Mouse (Mus musculus) ovary, postnatal 14 days (tissue): ENCODE measurements around the gene Proser2.
"Not testable (repeated sequence)": the region's sequence is repeated elsewhere in the genome, so short reads cannot be mapped to it uniquely, and the experiment has no call there.

ENCODE experiments used
- DNase-seq: peaks from one replicate; pipeline ENCODE4 v3.0.0; 2022; ENCODE audit warnings: low spot score

Gene Proser2

DNA sequence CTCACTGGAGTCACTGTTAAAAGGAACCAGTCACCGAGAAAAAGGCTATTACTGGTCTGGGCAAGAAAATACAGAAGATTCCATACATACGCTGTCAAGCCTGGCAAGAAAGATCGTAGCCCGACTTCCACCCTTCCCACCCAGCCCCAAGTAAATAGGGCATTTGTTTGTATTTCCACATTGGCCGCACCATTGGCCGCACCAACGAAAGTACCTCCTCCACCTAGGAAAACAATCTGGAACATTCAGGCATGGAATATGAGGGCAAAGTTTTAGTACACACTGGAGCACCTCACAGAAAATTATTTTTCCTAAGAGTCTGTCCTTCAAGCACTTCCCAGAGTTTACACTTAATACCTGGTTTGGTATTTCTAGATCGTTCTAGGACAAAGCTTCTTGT is 1.1 kb downstream of the Proser2 start:
- no peak for DNase-seq

DNA sequence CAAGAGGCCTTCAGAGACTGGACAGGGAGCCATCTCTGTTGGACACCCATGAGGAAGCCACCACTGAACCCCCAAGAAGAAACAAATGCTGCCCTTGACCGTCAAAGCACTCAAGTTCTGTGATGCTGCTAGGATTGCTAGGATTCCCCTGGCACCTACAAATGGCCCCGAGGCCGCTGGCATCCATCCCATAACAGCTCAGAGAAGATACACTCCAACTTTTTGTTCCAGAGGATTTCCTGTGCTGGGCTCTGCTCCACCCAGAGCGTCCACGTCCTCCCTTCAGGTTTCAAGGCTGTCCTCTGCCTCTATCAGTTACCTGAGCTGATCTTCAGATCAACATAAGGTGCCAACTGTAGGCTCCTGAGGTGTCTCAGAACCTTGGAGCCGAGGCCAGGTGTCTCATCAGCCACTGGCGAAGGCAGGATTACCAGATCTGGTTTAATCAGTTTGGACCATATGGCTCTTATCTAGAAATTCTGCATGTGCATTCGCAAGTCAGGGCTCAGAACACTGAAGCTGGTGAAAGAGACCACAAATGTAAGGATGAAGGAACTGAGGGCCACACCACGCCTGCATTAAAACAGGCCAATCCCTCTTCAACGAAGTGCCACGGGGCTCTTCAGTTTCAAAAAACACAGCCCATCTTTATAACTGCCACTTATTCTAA is 1.7 kb downstream of the Proser2 start:
- no peak for DNase-seq

DNA sequence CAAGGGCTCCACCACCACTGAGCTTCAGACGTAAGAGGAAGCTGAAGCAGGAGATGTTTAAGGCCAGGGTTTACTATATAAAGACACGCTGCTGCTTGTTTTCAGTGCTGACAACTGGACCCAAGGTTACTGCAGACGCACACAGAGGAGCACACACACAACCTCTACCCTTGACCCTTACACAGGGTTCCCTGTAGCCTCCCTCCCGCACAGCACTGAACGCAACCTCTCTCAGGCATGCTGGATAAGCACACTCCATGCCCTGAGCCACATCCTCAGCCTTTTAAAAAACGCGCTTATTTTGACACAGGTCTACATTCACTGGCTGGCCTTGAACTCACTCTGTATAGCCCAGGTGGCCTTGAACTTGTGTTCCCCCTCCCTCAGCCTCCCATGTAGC is 7.0 kb downstream of the Proser2 start:
- DNase-seq, result no peak

DNA sequence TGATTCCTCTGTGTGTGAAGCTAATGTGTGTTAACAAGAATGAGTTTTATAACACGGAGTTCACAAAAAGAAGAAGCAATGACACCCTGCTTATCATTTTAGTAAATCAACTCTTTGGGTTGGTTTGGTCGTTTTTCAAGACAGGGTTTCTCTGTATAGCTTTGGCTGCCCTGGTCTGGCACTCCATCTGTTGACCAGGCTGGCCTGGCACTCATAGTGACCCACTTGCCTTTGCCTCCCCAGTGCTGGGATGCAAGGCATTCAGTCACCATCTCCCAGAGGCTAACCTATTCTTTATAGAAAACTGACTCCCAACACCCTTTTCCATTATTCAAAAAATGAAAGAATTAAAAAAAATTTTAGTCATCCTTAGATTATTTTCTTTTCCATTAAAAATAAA is 8.9 kb downstream of the Proser2 start:
- no peak for DNase-seq

DNA sequence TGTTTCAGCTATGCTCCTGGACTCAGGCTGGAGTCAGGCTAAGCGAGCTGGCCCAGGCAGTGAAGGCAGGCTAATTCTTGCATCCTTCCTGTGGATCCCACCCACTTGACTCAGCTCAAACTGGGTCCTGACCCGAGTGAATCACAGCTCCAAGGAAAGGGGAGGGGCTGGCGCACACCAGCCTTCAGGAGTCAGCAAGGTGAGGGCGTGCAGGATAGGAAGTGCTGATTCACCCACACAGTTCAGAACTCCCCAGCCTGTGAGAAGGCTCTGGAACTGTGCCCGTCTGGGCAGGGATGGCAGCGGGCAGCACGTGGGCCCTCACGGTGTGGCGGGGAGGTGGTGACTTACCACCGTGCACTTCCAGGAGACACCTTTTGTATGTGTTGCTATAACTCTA is 11.8 kb downstream of the Proser2 start:
- DNase-seq, result peak; percentile 32

DNA sequence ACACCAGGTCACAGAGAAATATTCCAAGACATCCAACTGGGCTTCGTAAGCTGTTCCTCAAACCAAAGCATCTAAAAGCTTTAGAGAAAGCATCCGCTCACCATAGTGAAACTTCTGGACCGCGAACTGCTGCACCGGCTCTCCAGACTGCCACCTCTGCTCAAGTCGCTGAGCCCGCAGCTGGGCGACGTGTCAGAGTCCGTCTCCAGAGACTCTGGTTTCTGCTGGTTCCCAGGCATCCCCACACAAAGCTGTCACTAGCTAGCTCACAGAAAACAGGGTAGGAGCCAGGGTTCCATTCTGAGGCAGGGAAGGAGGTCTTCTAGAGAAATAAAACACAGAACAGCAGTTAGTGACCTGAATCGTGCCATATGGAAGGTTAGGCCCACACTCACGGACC is 16.2 kb downstream of the Proser2 start:
- no peak for DNase-seq

DNA sequence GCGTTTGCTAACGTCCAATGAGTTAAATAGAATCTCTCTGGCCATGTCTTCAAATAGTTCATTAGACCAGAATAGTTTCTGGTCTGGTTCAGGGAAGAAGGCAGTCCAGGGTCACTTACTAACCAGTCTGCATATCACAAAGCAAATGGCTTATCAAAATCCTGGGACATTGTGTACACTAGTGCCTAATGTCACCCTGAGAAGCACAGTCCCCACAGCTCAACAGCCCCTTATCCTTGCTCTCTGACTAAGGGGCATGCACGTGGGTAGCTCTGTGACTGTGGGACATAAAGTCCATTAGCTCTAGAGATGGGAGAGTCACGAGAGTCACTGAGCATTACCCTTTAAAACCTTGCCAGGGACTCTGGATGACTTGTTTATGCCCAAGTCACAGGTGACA is 17.4 kb downstream of the Proser2 start:
- DNase-seq, result no peak

DNA sequence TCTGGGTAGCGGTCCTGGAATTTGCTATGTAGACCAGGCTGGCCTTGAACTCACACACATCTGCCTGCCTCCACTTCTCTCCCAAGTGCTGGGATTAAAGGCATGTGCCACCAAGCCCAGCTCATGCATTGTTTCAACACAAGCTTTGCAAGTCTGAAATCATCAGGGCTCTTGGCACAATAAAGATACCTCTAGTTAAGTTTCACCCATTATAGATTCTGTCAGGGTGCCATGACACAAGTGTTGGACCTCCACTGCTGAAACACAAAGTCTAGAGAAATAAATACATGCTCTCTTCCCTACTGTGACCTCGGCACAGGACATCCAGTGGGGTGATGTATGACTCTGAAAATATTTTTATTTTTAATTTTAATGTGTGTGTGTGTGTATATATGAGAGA is 24.6 kb downstream of the Proser2 start:
- no peak for DNase-seq

DNA sequence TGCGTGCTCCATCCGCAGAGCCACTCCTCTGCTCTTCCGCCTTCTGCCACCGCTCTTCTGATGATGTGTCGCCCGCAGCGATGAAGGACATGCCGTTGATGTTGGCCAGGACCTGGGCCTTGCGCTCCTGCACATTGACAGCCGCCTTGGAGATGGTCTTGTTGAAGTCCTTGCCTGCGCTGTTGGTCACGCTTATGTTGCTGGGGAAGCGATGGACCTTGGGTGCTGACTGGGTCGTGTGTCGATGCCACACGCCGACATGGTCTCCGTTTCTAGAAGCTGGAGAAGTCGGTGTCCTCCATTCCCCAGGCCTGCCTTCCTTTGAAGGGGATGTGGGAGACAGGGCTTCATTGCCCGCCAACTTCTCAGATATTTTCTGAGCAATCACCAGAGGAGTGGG is 29.3 kb downstream of the Proser2 start:
- no peak for DNase-seq

DNA sequence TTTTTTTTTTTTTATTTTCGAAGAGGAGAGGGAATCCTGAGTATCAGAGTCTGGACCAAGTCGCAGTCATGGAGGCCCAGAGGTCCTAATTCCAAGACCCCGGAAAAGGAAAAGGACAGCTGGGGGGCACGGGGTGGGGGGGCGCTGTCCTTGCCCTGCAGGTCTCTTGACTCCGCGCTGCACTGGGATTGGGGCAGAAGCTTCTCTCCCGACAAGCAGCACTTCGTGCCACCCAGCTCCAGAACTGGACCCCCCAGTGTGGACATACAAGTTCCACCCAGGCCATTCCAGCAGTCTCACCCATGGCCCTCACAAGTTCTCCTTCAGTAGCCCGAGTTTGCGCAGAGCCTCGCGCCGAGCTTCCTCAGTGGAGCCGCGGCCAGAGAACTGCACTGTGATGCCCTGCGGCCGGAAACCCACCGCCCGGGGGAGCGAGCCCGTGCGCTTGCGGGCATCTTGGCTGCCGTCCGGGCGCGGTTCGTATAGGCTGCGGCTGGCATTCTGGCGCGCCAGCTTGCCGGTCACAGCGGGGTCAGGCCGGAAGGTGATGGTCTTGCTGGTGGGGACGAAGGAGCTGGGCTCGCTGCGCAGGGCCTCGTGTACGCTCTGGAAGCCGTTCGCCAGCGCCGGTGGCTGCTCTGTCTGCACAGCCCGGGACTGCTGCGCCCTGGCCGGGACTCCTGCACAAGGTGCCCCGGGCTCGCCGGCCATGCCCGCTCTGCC is 29.8 kb downstream of the Proser2 start:
- DNase-seq, result no peak

DNA sequence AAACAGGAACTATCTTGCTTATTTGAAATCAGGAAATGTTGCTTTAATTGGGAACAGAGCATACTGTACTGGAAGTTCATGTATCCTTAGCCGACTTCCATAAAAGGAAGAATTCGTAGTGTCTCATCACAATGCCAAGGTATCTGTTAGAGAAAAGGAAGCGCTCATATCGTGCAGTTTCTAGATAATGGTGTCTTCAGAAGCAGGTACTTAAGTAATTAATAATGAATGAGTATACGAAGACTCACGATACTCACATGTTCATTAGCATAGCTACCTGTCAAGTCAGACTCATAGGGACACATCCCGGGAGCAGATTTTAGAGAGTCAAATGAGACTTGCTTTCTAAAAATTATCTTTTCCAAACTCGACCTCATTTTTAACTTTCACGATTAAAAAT is 30.6 kb downstream of the Proser2 start:
- no peak for DNase-seq

DNA sequence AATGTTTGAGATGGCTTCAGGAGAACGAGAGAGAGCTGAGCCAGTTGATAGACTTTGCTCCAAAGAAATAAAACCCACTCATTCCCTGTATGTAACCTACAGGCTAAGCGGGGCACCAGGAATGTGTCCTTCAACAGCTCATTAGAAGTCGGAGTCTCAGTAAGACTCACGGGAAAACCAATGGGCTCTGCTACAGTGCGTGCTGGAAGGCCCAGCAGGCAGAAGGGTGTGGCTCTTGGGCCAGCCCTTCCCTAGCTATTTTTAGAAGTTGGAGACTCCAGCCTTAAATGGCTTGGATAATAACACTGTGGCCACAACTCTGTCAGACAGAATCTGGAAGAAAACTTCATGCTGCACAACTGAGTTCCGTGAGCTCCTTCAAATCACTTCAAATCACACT is 31.1 kb downstream of the Proser2 start:
- no peak for DNase-seq

DNA sequence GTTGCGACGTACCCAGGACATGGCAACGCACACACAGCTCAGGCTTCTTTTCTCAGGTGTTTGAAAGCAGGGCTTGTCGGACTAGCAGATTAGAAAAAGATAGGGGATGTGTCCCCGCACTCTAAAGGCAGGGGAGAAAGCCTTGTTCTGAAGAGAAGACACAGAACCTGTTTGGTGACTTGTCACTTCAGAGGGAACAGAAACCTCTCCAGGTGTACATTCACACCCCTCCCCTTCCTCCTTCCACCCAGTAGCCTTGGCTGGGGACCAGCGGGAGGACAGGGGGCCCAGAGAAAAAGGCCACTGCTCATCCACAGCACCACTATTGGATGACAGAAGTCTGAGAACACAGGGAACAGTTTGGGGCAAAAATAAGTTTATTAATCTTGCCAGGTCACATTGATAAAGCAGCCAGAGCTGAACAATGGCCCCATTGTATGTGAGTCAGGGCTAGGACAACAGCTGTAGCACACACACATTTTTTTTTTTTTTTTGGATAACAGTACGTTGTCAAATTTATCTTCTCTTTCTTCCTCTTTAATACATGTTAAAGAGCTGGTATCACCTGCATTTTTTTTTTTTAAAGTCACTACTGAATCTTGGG is 32.8 kb downstream of the Proser2 start:
- no peak for DNase-seq

DNA sequence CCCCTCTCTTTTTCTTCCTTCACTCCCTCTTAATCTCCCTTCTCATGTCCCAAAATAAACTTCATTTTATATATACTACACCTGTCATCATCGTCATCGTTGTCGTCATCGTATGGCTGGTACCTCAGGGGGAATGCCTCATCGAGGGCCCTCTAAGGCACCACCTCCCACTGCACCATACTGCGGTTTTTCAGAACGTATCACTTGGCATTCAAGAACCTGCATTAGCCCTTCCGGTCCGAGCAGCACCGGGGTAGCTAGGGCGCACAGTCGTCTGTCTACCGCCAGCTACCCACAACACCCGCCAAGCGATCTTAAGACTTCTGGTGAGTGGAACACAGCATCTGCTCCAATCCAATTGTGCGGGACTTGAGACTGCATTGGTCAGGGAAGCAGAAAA is 40.1 kb downstream of the Proser2 start:
- not testable (repeated sequence) for DNase-seq

DNA sequence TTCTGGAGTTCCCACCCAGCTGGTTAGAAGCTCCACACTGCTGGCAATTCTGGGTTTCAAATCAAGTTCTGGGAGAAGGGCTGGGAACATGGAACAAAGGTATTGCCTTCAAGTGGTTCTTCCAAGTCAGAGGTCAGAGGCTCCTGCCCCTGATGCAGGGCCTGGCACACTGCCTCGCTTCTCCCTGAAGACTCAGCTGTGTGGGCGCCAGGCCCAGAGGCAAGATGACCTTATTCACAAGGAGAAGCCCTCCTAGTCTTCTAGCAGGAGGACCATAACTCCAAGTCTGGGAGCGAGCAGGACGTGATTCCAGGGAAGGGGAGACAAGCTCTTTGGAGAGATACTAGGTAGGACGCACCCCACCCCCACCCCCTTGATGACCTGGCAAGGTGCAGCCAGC is 42.9 kb downstream of the Proser2 start:
- DNase-seq, result no peak

DNA sequence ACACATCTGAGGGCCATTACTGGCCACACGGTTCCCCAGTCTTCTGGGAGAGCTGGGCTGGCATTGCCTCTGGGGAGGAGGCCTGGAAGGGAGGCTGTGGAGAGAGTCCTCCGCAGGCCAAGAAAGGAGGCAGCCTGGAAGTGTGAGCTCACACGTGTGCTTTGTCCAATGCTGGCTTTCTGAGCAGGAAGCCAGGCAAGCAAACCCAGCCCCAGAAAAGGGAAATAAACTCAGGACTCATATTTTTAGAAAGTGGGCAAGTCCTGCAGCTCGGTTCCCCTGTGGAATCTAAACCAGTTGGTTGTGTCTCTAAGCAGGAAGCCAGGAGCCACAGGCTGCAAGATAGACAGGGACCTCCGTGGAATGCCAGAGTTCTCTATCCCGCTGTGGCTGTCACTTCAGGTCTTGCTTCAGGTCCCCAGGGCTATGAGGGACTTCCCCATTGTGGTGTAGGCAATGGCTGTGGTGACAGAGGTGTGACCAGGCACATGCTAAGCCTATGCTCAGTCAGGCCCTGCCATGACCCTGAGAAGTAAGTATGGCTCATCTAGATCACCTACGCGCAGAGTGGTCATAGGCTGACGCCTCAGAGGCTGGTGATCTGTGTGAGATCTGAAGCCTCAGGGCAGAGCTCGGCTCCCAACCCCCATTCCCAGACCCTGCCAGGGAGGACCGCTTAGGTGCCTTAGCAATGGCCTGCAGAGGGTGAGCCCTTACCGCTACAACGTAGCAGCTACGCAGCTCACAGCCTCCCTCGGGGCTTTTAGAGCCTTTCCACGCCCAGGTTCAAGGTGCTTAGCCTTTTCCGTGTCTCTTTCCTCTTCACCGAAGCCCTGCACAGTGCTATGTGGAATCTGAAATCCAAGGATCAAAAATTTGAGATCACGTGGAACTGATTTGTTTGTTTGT is 44.1 kb downstream of the Proser2 start:
- no peak for DNase-seq

DNA sequence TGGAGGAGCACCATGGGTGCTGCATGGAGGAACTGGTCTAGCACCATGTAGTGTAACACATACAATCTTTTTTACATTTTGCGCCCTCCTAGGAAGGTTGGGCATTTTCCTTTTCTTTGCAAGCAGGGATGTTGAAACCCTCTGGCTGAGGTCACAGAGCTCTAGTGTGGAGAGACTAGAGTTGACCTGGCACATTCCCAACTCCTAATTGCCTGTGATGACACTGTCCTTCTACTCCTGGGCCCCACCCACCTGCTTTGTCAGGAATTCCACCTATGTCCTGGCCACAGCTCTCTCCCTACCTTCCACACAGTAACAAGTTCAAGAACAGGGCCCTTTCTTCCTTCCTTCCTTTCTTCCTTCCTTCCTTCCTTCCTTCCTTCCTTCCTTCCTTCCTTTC is 46.3 kb downstream of the Proser2 start:
- DNase-seq, result no peak

DNA sequence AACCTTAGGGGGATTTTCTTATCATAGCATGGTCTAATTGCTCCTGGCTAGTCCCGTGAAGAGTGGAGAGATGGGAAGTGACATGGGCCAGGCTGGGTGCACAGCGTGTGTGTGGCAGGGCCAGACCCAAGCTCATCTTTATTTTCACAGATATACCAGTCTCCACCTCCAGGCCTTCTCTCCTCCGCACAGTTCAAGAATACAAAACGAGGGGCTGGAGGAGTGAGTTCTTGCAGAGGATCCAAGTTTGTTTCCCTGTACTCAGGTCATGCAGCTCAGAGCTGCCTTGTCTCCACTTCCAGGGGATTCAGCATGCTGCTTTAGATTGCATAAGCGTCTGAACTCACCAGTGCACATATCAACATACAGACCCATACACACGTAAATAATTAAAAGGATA is 47.4 kb downstream of the Proser2 start:
- no peak for DNase-seq

DNA sequence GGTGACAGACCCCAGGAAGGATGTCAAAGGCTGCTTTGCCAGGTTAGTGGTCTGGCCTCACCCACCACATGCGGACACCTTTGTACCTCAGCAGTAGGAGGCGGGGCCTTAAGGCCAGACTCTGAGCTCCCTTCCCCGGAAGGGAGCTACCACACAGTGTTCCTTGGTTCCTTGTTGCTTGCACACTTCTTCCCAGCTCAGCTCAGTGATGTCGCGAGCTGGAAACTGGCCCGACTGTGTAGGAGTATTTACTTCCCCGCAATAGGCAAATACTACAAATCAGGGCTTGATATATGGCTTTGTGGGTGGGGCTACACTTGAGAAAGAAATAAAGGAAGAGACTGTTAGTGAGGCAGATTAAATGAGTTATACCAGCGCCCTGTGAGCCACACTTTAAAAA is 48.9 kb downstream of the Proser2 start:
- DNase-seq, result no peak

DNA sequence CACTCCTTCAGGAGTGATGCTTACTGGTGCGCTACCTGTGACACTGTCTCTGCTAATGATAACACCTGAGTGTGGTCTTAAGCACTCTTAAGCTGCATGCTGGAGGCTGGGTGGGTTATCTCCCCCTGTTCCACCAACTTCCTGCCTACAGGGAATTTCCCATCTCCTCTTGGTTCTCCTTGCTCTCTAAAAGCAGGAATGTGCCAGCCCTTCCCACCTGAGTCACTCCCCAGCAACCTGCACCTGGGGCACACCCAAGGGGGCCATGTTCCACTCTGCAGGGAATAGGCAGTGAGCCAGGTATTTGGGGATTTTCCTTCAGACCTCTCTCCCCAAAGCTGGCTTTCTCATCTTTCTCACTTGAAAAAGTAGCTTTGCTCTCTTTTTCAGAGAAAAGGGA is 50.0 kb downstream of the Proser2 start:
- DNase-seq, result no peak

DNA sequence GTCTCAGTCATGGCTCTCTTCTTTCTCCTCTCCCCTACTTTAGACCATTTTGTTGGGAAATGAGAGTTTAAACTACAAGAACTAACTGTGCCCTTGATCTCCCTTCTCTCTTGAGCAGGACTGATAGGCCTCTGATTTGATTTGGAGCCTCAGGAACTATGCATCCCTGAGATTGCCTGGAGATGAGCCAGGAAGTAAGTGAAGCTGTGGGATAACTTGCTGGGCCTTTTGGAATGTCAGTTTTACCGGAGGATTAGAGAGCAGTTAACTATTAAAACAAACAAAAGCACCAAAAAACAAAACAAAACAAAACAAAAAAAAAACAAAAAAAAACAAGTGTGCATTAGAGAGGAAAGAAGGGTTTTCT is 54.5 kb downstream of the Proser2 start:
- DNase-seq, result no peak

DNA sequence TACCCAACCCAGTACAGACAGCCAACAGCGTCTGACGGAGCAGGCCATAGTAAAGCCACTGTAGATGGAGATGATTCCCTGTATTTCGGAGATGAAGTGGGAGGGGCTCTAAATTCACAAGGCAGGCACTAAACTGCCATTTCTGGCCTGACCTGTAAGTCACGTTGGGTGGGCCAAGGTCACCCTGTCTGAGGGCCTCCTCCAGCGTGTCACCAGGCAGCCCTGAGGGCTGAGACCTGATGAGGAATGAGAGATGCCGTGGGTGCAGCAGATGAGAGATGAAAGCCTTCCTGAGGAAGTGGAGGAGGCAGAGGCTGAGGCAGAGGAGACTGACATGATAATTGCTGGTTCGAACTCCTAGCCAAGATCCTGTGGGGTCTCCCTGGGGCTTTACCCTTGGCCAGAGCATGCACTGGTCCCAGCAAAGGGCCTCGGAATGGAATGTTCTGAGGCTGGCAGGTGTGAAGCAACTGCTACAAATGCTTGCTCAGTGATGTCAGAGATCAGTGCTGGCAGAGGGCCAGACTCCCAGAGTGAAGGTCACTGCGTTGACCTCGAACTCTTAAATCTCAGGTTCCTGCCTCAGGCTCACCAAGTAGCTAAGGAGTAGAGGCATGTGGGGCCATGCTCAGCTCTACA is 55.0 kb downstream of the Proser2 start:
- no peak for DNase-seq
